Mouse (Mus musculus) spleen, postnatal 36 days (tissue): ENCODE measurements around the gene Cts6.
"Not testable (repeated sequence)": the region's sequence is repeated elsewhere in the genome, so short reads cannot be mapped to it uniquely, and the experiment has no call there.

Experiments
- DNase-seq, 2 experiments: peaks; one replicate each; pipeline ENCODE4 v3.0.0; 2022; ENCODE audit warnings: low spot score in 2 of 2, mixed read lengths in 1 of 2

The Cts6 gene

GRCm38 (mm10) chr13:61203310-61203709 lies at the start of gene Cts6:
Gene Cts6, minus strand, starts transcription at chr13:61203410.
- no peak for DNase-seq

DNA sequence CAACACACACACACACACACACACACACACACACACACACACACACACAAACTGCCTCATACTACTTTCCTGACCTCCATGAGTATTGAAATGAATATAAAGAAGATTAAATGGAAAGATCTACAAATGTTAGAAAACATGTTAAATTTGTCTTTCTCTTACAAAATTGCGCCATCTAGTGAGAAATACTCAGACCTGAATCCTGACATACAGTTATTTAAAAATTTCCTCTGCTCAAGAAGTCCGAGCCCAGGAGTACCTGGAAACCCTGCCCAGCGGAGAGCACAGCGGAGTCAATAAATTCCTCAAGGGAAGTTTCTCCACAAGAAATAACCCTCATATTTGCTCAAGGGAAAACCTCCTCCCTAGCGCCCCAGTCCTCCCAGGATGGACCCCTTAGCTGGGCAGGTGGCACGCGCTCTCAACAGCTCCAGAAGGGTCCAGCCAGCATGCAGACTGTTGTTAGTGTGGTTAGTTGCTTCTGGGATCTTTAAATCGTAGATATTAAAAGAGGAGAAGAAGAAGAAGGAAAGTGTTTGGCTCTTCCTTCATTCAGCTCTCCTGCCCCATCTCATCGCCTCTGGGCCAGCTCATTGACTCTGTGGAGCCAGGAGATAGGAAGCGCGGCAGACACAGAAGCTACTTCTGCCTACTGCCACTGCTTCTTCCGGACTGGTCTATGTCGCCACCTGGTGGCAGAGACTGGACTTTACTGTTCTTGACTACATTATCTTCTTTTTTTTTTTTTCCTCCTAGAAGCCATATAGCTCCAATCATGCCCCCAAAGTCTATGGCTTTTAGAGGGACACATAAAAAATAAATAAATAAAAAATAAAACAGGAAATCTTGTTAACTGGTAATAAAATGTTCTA lies 38.1 kb upstream of the Cts6 start:
- peak; percentile 3 to 4 for DNase-seq

DNA sequence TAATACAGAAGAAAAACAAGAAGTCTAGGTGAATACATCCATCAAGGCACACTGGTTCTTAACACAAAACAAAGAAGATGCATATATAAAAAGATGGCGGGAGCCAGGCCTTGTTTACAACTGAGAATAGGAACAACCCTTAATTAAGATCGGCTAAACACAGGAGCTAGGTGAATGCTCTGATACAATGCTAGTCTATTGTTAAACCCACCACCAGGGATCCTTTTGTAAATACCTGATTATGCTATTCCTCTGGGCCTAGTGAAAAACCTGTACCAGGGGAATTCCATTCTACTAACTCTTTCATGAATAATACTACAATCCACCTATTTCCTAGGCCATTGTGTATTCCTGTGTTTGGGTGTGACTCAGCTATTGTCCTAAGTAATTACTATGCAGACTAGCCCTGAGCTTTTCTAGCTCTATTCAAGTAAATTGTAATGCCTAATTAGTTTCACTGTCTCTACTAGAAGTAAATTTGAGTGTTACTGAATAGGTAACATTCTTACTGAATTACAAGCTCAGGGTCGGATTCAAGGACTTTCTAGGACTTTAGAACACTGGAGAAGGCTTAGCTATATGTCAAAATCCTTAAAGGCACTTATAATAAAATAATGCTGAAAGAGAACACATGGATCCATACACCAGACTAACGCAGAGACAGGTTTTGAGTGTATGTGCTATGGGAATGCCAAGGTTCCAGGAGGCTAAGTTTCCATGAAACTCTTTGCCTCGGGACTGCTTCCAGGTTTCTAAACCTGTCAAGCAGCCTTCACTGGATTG lies 17.9 kb downstream of the Cts6 start:
- not testable (repeated sequence) for DNase-seq

DNA sequence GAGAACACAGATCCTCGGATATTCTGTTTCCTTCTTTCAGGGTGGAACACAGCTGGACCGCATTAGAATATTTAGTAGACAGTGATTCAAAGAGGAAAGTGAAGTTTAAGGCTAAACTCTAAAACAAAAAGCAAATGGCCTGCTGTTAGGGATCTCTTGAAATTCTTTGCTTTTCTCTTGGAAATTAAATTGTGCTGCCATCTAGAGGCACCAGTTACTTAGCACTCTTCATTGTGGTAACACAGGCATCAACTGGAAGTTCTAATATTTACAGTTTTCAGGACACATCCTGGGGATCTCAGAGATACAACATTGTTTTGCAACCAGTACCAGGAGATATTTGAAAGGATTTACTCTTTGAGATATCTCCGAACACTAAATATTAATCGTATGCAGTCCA lies 38.6 kb downstream of the Cts6 start:
- no peak for DNase-seq

GRCm38 (mm10) chr13:61164156-61164555 lies 39.1 kb downstream of the Cts6 start, which contains the start of gene Ctsr:
Gene Ctsr, minus strand, starts transcription at chr13:61164256.
- DNase-seq, result no peak
